In genomic region chr3:32470449-32470848, GRCm38 (mm10) we compare ENCODE assay signal across 21 mouse cellular contexts. TPM values are rescaled to one million over a fixed set of nuclear protein-coding genes. Genes with fewer than 3 reads are reported as not detected.
A peak's percentile ranks its signal among the peaks of the same experiment; 100 is the strongest.
DNase-seq lines count a peak whose midpoint lies in the region; ATAC-seq lines count a peak whose summit lies in the region.
"Had no signal": no experiment of that assay in that cellular context is flagged by ENCODE, and none has a peak within 500 bp of the region (broad histone marks: within the 10 kb centered on the region; RNA-seq: fewer than 3 reads in every experiment).

No protein-coding gene starts in this region.

- no peak overlapping the region for H3K4me2 ChIP-seq in forebrain, embryonic 12.5 days
- H3K4me2 ChIP-seq in intestine, embryonic 14.5 days (ENCODE audit: low read length), result no peak overlapping the region
- no peak overlapping the region for H3K4me2 ChIP-seq in intestine, embryonic 16.5 days (ENCODE audit: low read depth, low read length)
- no peak overlapping the region for H3K4me2 ChIP-seq in limb, embryonic 11.5 days (ENCODE audit: low read depth, severe bottlenecking)
- no peak overlapping the region for H3K4me2 ChIP-seq in limb, embryonic 12.5 days
- H3K4me2 ChIP-seq: forebrain, embryonic 15.5 days; heart, embryonic 13.5 days; hindbrain, embryonic 14.5 days had no signal

- DNase-seq in forebrain, embryonic 10.5 days (ENCODE audit: extremely low spot score, low spot score), result peak; percentile 4
- peak; percentile 39 for DNase-seq in intestine, embryonic 14.5 days (ENCODE audit: low spot score)
- no peak for DNase-seq in limb, embryonic 11.5 days (ENCODE audit: low spot score)
- DNase-seq in limb, embryonic 10.5 days (ENCODE audit: low spot score), result no peak
- DNase-seq: adrenal gland, adult 8-10 months; adrenal gland, postnatal 25 days; cerebellum, adult 11-12 months; cerebellum, adult 8-10 months; cerebellum, postnatal 36 days; embryo, embryonic 11 days had no signal

- no peak overlapping the region for H3K27ac ChIP-seq in forebrain, embryonic 10.5 days
- no peak overlapping the region for H3K27ac ChIP-seq in forebrain, embryonic 12.5 days
- H3K27ac ChIP-seq in intestine, embryonic 14.5 days (ENCODE audit: low read depth), result no peak overlapping the region
- no peak overlapping the region for H3K27ac ChIP-seq in intestine, embryonic 16.5 days (ENCODE audit: low read length)
- H3K27ac ChIP-seq in limb, embryonic 11.5 days (replicated peaks; ENCODE audit: low read depth, low read length), result peak overlapping the region; percentile 47; the same call in 1 of the 2 replicates
- H3K27ac ChIP-seq in limb, embryonic 10.5 days, result no peak overlapping the region
- peak overlapping the region; percentile 76 for H3K27ac ChIP-seq in limb, embryonic 12.5 days
- H3K27ac ChIP-seq: forebrain, embryonic 15.5 days; heart, embryonic 13.5 days; hindbrain, embryonic 14.5 days; hindbrain, postnatal 0 days had no signal

- no peak for ATAC-seq in forebrain, embryonic 12.5 days (ENCODE audit: low FRiP score)
- ATAC-seq in intestine, embryonic 14.5 days (replicated peaks; ENCODE audit: low FRiP score, low TSS enrichment, low read depth), result no peak
- ATAC-seq in intestine, embryonic 16.5 days, result no peak
- ATAC-seq in limb, embryonic 11.5 days (ENCODE audit: insufficient number of reproducible peaks, low FRiP score, low TSS enrichment, low read depth), result no peak
- no peak for ATAC-seq in limb, embryonic 12.5 days (ENCODE audit: insufficient number of reproducible peaks, insufficient read depth, low FRiP score, low TSS enrichment, low read depth)
- ATAC-seq: activated CD4-positive, CD25-positive, alpha-beta regulatory T cell, adult 4 months; forebrain, embryonic 15.5 days; hindbrain, postnatal 0 days had no signal

- H3K4me1 ChIP-seq in forebrain, embryonic 10.5 days, result no peaks in the 10 kb centered on the region
- no peaks in the 10 kb centered on the region; the same call in 1 of the 2 replicates for H3K4me1 ChIP-seq in forebrain, embryonic 12.5 days
- H3K4me1 ChIP-seq in intestine, embryonic 14.5 days (replicated peaks; ENCODE audit: control insufficient read depth, insufficient read depth, low read length), result peaks cover 5% of the 10 kb centered on the region; the same call in 1 of the 2 replicates
- no peaks in the 10 kb centered on the region for H3K4me1 ChIP-seq in intestine, embryonic 16.5 days (ENCODE audit: control insufficient read depth, insufficient read depth, low read length)
- H3K4me1 ChIP-seq in limb, embryonic 11.5 days (ENCODE audit: control insufficient read depth, insufficient read depth, low read length), result peaks cover 6% of the 10 kb centered on the region; the same call in 1 of the 2 replicates
- H3K4me1 ChIP-seq in limb, embryonic 10.5 days, result peaks cover 25% of the 10 kb centered on the region
- peaks cover 26% of the 10 kb centered on the region for H3K4me1 ChIP-seq in limb, embryonic 12.5 days (replicated peaks)
- H3K4me1 ChIP-seq: forebrain, embryonic 15.5 days had no signal

- H3K9ac ChIP-seq in forebrain, embryonic 12.5 days, result no peak overlapping the region
- H3K9ac ChIP-seq in intestine, embryonic 14.5 days (ENCODE audit: low read length), result no peak overlapping the region
- no peak overlapping the region for H3K9ac ChIP-seq in intestine, embryonic 16.5 days (ENCODE audit: low read depth, low read length)
- no peak overlapping the region for H3K9ac ChIP-seq in limb, embryonic 11.5 days (ENCODE audit: low read length)
- no peak overlapping the region for H3K9ac ChIP-seq in limb, embryonic 12.5 days (replicated peaks)
- H3K9ac ChIP-seq: forebrain, embryonic 15.5 days; heart, embryonic 13.5 days; hindbrain, embryonic 14.5 days had no signal

- no peak overlapping the region for H3K4me3 ChIP-seq in forebrain, embryonic 10.5 days
- no peak overlapping the region for H3K4me3 ChIP-seq in forebrain, embryonic 12.5 days (replicated peaks)
- H3K4me3 ChIP-seq in intestine, embryonic 14.5 days (ENCODE audit: low read depth, low read length), result no peak overlapping the region
- H3K4me3 ChIP-seq in intestine, embryonic 16.5 days (ENCODE audit: low read length), result no peak overlapping the region
- no peak overlapping the region for H3K4me3 ChIP-seq in limb, embryonic 11.5 days (ENCODE audit: low read depth, low read length)
- H3K4me3 ChIP-seq in limb, embryonic 10.5 days, result no peak overlapping the region
- no peak overlapping the region for H3K4me3 ChIP-seq in limb, embryonic 12.5 days (replicated peaks)
- H3K4me3 ChIP-seq: forebrain, embryonic 15.5 days; heart, embryonic 13.5 days had no signal

- no peaks in the 10 kb centered on the region for H3K36me3 ChIP-seq in forebrain, embryonic 10.5 days (replicated peaks)
- no peaks in the 10 kb centered on the region for H3K36me3 ChIP-seq in forebrain, embryonic 12.5 days (replicated peaks)
- no peaks in the 10 kb centered on the region for H3K36me3 ChIP-seq in intestine, embryonic 14.5 days (ENCODE audit: control insufficient read depth, insufficient read depth, low read length)
- no peaks in the 10 kb centered on the region for H3K36me3 ChIP-seq in intestine, embryonic 16.5 days (ENCODE audit: control insufficient read depth, insufficient read depth, low read length)
- no peaks in the 10 kb centered on the region for H3K36me3 ChIP-seq in limb, embryonic 11.5 days (ENCODE audit: control insufficient read depth, insufficient read depth, low read length)
- H3K36me3 ChIP-seq in limb, embryonic 10.5 days, result 0 out of 2 replicates have a peak, but pooled peaks cover 7% of the 10 kb centered on the region
- peaks cover 10% of the 10 kb centered on the region; the same call in 1 of the 2 replicates for H3K36me3 ChIP-seq in limb, embryonic 12.5 days
- H3K36me3 ChIP-seq: forebrain, embryonic 15.5 days had no signal

- no peaks in the 10 kb centered on the region for H3K9me3 ChIP-seq in forebrain, embryonic 10.5 days
- H3K9me3 ChIP-seq in forebrain, embryonic 12.5 days, result no peaks in the 10 kb centered on the region
- no peaks in the 10 kb centered on the region for H3K9me3 ChIP-seq in intestine, embryonic 14.5 days (ENCODE audit: control insufficient read depth, low read length)
- H3K9me3 ChIP-seq in intestine, embryonic 16.5 days (ENCODE audit: control insufficient read depth, low read length), result no peaks in the 10 kb centered on the region
- H3K9me3 ChIP-seq in limb, embryonic 11.5 days (ENCODE audit: control insufficient read depth, low read length), result no peaks in the 10 kb centered on the region
- H3K9me3 ChIP-seq in limb, embryonic 10.5 days (replicated peaks), result no peaks in the 10 kb centered on the region
- no peaks in the 10 kb centered on the region for H3K9me3 ChIP-seq in limb, embryonic 12.5 days
- H3K9me3 ChIP-seq: forebrain, embryonic 15.5 days; heart, embryonic 13.5 days had no signal

- H3K27me3 ChIP-seq in forebrain, embryonic 10.5 days (ENCODE audit: poor library complexity, severe bottlenecking), result no peaks in the 10 kb centered on the region
- H3K27me3 ChIP-seq in forebrain, embryonic 12.5 days, result no peaks in the 10 kb centered on the region
- H3K27me3 ChIP-seq in intestine, embryonic 14.5 days (replicated peaks; ENCODE audit: control insufficient read depth, insufficient read depth, low read length), result no peaks in the 10 kb centered on the region
- H3K27me3 ChIP-seq in intestine, embryonic 16.5 days (replicated peaks; ENCODE audit: control insufficient read depth, insufficient read depth, low read length), result no peaks in the 10 kb centered on the region
- no peaks in the 10 kb centered on the region for H3K27me3 ChIP-seq in limb, embryonic 11.5 days (ENCODE audit: control insufficient read depth, insufficient read depth, low read length)
- H3K27me3 ChIP-seq in limb, embryonic 10.5 days (ENCODE audit: low read depth, poor library complexity, severe bottlenecking), result no peaks in the 10 kb centered on the region
- no peaks in the 10 kb centered on the region for H3K27me3 ChIP-seq in limb, embryonic 12.5 days
- H3K27me3 ChIP-seq: forebrain, embryonic 15.5 days; heart, embryonic 13.5 days had no signal

- WGBS in forebrain, embryonic 10.5 days, result 81% methylated on average over 7 of the region's 7 CpGs
- WGBS in forebrain, embryonic 12.5 days, result 78% methylated on average over 7 of the region's 7 CpGs
- 81% methylated on average over 7 of the region's 7 CpGs for WGBS in intestine, embryonic 14.5 days
- WGBS in intestine, embryonic 16.5 days, result 78% methylated on average over 7 of the region's 7 CpGs
- WGBS in limb, embryonic 11.5 days, result 68% methylated on average over 7 of the region's 7 CpGs
- 76% methylated on average over 7 of the region's 7 CpGs for WGBS in limb, embryonic 10.5 days
- WGBS in limb, embryonic 12.5 days, result 66% methylated on average over 7 of the region's 7 CpGs

RNA-seq across cellular contexts. Expression of gene Kcnmb3, which starts 21.6 kb away (rescaled TPM):
- 0.16 TPM in 1 of 2 replicates, not detected in the other for polyA plus RNA-seq in forebrain, embryonic 10.5 days (2016; fragmentation: Nextera tagmentation; extraction: Ambion mirVana)
- polyA plus RNA-seq in forebrain, embryonic 12.5 days (2016; fragmentation: Nextera tagmentation; extraction: Ambion mirVana), result 0.22 TPM in 1 of 2 replicates, not detected in the other
- not detected in 2 replicates for polyA plus RNA-seq in intestine, embryonic 14.5 days (2014; fragmentation: Nextera tagmentation; extraction: Ambion mirVana)
- polyA plus RNA-seq in intestine, embryonic 16.5 days (2015; fragmentation: Nextera tagmentation; extraction: Ambion mirVana), result not detected in 2 replicates
- 0.28 TPM in 1 of 2 replicates, not detected in the other for polyA plus RNA-seq in limb, embryonic 11.5 days (2014; fragmentation: Nextera tagmentation; extraction: Ambion mirVana)
- 0.09 and 0.14 TPM in 2 replicates for polyA plus RNA-seq in limb, embryonic 10.5 days (2016; fragmentation: Nextera tagmentation; extraction: Ambion mirVana)
- 0.20 TPM in 2 replicates for polyA plus RNA-seq in limb, embryonic 12.5 days (2016; fragmentation: Nextera tagmentation; extraction: Ambion mirVana)
- polyA plus RNA-seq: brain, embryonic 14.5 days; cortical plate, adult 2 months; embryonic facial prominence, embryonic 11.5 days; hindbrain, postnatal 0 days had no signal

RNA-seq across cellular contexts. Expression of gene Zfp639, which starts 39.6 kb away (rescaled TPM):
- 45.2 and 46.5 TPM in 2 replicates for polyA plus RNA-seq in forebrain, embryonic 10.5 days (2016; fragmentation: Nextera tagmentation; extraction: Ambion mirVana)
- 43.3 and 46.5 TPM in 2 replicates for polyA plus RNA-seq in forebrain, embryonic 12.5 days (2016; fragmentation: Nextera tagmentation; extraction: Ambion mirVana)
- 40.9 and 44.8 TPM in 2 replicates for polyA plus RNA-seq in intestine, embryonic 14.5 days (2014; fragmentation: Nextera tagmentation; extraction: Ambion mirVana)
- 27.3 and 27.8 TPM in 2 replicates for polyA plus RNA-seq in intestine, embryonic 16.5 days (2015; fragmentation: Nextera tagmentation; extraction: Ambion mirVana)
- polyA plus RNA-seq in limb, embryonic 11.5 days (2014; fragmentation: Nextera tagmentation; extraction: Ambion mirVana), result 49.0 and 52.1 TPM in 2 replicates
- polyA plus RNA-seq in limb, embryonic 10.5 days (2016; fragmentation: Nextera tagmentation; extraction: Ambion mirVana), result 43.4 and 43.7 TPM in 2 replicates
- polyA plus RNA-seq in limb, embryonic 12.5 days (2016; fragmentation: Nextera tagmentation; extraction: Ambion mirVana), result 44.8 and 48.3 TPM in 2 replicates

RNA-seq across cellular contexts. Expression of gene Mfn1, which starts 58.8 kb away (rescaled TPM):
- polyA plus RNA-seq in forebrain, embryonic 10.5 days (2016; fragmentation: Nextera tagmentation; extraction: Ambion mirVana), result 27.2 and 29.6 TPM in 2 replicates
- 47.9 and 48.0 TPM in 2 replicates for polyA plus RNA-seq in forebrain, embryonic 12.5 days (2016; fragmentation: Nextera tagmentation; extraction: Ambion mirVana)
- polyA plus RNA-seq in intestine, embryonic 14.5 days (2014; fragmentation: Nextera tagmentation; extraction: Ambion mirVana), result 23.6 and 24.4 TPM in 2 replicates
- polyA plus RNA-seq in intestine, embryonic 16.5 days (2015; fragmentation: Nextera tagmentation; extraction: Ambion mirVana), result 27.7 and 29.4 TPM in 2 replicates
- 28.3 and 29.3 TPM in 2 replicates for polyA plus RNA-seq in limb, embryonic 11.5 days (2014; fragmentation: Nextera tagmentation; extraction: Ambion mirVana)
- 25.8 and 34.6 TPM in 2 replicates for polyA plus RNA-seq in limb, embryonic 10.5 days (2016; fragmentation: Nextera tagmentation; extraction: Ambion mirVana)
- 42.8 and 44.3 TPM in 2 replicates for polyA plus RNA-seq in limb, embryonic 12.5 days (2016; fragmentation: Nextera tagmentation; extraction: Ambion mirVana)

Comparison
In these comparisons a context has a peak if more than half of its experiments do, and no peak if none do; other contexts are left out.
1. H3K27ac ChIP-seq: peak in limb, embryonic 11.5 days (single experiment) and limb, embryonic 12.5 days (single experiment); none in forebrain, embryonic 10.5 days (single experiment), forebrain, embryonic 12.5 days (single experiment), intestine, embryonic 14.5 days (single experiment), intestine, embryonic 16.5 days (single experiment) and limb, embryonic 10.5 days (single experiment).
2. DNase-seq: peak in forebrain, embryonic 10.5 days (single experiment) and intestine, embryonic 14.5 days (single experiment); none in limb, embryonic 11.5 days (single experiment) and limb, embryonic 10.5 days (single experiment).